Mouse (Mus musculus) MEL (cell line): ENCODE measurements around the gene Nox3. TPM values are rescaled to one million over a fixed set of nuclear protein-coding genes. Genes with fewer than 3 reads are reported as not detected.

Experiments
- DNase-seq: peaks from one replicate; pipeline ENCODE4 v3.0.0; 2011; ENCODE audit warnings: low read depth, low spot score
- H3K27ac ChIP-seq: 2 replicates; pipeline ENCODE4 v1.5.1; 2012; ENCODE audit warnings: low read depth, mild to moderate bottlenecking, control low read depth, low read length, moderate library complexity; ENCODE audit not compliant: control insufficient read depth
- H3K27me3 ChIP-seq, 2 experiments: fragments of 150-350 bp in 1 of 2; sonication (generic) in 1 of 2; 2 replicates each; pipeline ENCODE4 v1.6.1; 2012; ENCODE audit warnings: low read length in 2 of 2, mild to moderate bottlenecking in 2 of 2, improper control_type of control experiment in 1 of 2, moderate library complexity in 1 of 2; ENCODE audit not compliant: insufficient read depth in 2 of 2, control insufficient read depth in 1 of 2
- H3K36me3 ChIP-seq, 2 experiments: 2 replicates each; pipeline ENCODE4 v1.6.1; 2012 to 2014; ENCODE audit warnings: low read length in 2 of 2, improper control_type of control experiment in 1 of 2, inconsistent platforms in 1 of 2, mild to moderate bottlenecking in 1 of 2; ENCODE audit not compliant: insufficient read depth in 2 of 2, control insufficient read depth in 1 of 2
- H3K4me1 ChIP-seq, 2 experiments: fragments of 150-350 bp in 1 of 2; sonication (generic) in 1 of 2; 2 replicates each; pipeline ENCODE4 v1.6.1; 2012; ENCODE audit warnings: low read length in 2 of 2, improper control_type of control experiment in 1 of 2, mild to moderate bottlenecking in 1 of 2; ENCODE audit not compliant: insufficient read depth in 2 of 2, control insufficient read depth in 1 of 2
- H3K4me3 ChIP-seq, 2 experiments: fragments of 150-350 bp in 1 of 2; sonication (generic) in 1 of 2; 2 replicates each; pipeline ENCODE4 v1.5.1; 2012; ENCODE audit warnings: low read depth in 2 of 2, low read length in 2 of 2, mild to moderate bottlenecking in 2 of 2, moderate library complexity in 2 of 2, control low read depth in 1 of 2, improper control_type of control experiment in 1 of 2; ENCODE audit not compliant: control insufficient read depth in 1 of 2, insufficient read depth in 1 of 2
- H3K79me2 ChIP-seq: 2 replicates; pipeline ENCODE4 v1.6.1; 2012; ENCODE audit warnings: mild to moderate bottlenecking, low read length, moderate library complexity; ENCODE audit not compliant: control insufficient read depth, poor library complexity, insufficient read depth
- H3K9ac ChIP-seq: 2 replicates; pipeline ENCODE4 v1.6.1; 2012; ENCODE audit warnings: low read depth, mild to moderate bottlenecking, control low read depth, low read length, moderate library complexity; ENCODE audit not compliant: control insufficient read depth, poor library complexity, severe bottlenecking
- H3K9me3 ChIP-seq: fragments of 150-350 bp; sonication (generic); replicated peaks from 2 replicates; pipeline ENCODE4 v1.6.1; 2012; ENCODE audit warnings: mild to moderate bottlenecking, low read length, improper control_type of control experiment, moderate library complexity; ENCODE audit not compliant: insufficient read depth
- E2F4 ChIP-seq: IDR thresholded peaks from 2 replicates; pipeline ENCODE4 v1.6.1; 2011; ENCODE audit warnings: low read depth, low read length, improper control_type of control experiment, borderline replicate concordance
- ELF1 ChIP-seq: IDR thresholded peaks from 2 replicates; pipeline ENCODE4 v1.6.1; 2014; ENCODE audit warnings: low read depth, mild to moderate bottlenecking, inconsistent platforms, low read length, improper control_type of control experiment, moderate library complexity
- EP300 ChIP-seq, 2 experiments: IDR thresholded peaks; 2 replicates each; pipeline ENCODE4 v1.6.1; 2011; ENCODE audit warnings: improper control_type of control experiment in 2 of 2, low read length in 2 of 2, low read depth in 1 of 2, mild to moderate bottlenecking in 1 of 2
- GABPA ChIP-seq: IDR thresholded peaks from 2 replicates; pipeline ENCODE4 v1.6.1; 2012; ENCODE audit warnings: low read depth, mild to moderate bottlenecking, inconsistent platforms, low read length, improper control_type of control experiment, moderate library complexity
- GATA1 ChIP-seq: IDR thresholded peaks from 2 replicates; pipeline ENCODE4 v1.6.1; 2011; ENCODE audit warnings: low read depth, low read length, improper control_type of control experiment
- MAFK ChIP-seq: IDR thresholded peaks from 2 replicates; pipeline ENCODE4 v1.6.1; 2011; ENCODE audit warnings: low read depth, mild to moderate bottlenecking, low read length, improper control_type of control experiment, borderline replicate concordance
- MAX ChIP-seq: IDR thresholded peaks from 2 replicates; pipeline ENCODE4 v1.6.1; 2011; ENCODE audit warnings: low read length, improper control_type of control experiment
- MEF2A ChIP-seq: IDR thresholded peaks from 2 replicates; pipeline ENCODE4 v1.6.1; 2014; ENCODE audit warnings: low read depth, mild to moderate bottlenecking, inconsistent platforms, low read length, improper control_type of control experiment; ENCODE audit not compliant: poor library complexity, insufficient replicate concordance, severe bottlenecking; ENCODE audit errors: extremely low read depth
- MXI1 ChIP-seq: IDR thresholded peaks from 2 replicates; pipeline ENCODE4 v1.6.1; 2011; ENCODE audit warnings: mild to moderate bottlenecking, low read depth, low read length, improper control_type of control experiment
- MYB ChIP-seq: IDR thresholded peaks from 2 replicates; pipeline ENCODE4 v1.6.1; 2011; ENCODE audit warnings: mild to moderate bottlenecking, low read depth, low read length, improper control_type of control experiment
- MYC ChIP-seq: IDR thresholded peaks from 2 replicates; pipeline ENCODE4 v1.6.1; 2011; ENCODE audit warnings: low read depth, mild to moderate bottlenecking, low read length, improper control_type of control experiment, moderate library complexity
- NRF1 ChIP-seq: IDR thresholded peaks from 2 replicates; pipeline ENCODE4 v1.6.1; 2014; ENCODE audit warnings: low read depth, mild to moderate bottlenecking, inconsistent platforms, low read length, improper control_type of control experiment, moderate library complexity; ENCODE audit not compliant: poor library complexity, insufficient read depth, severe bottlenecking
- POLR2AphosphoS5 ChIP-seq: IDR thresholded peaks from 2 replicates; pipeline ENCODE4 v1.6.1; 2012; ENCODE audit warnings: low read depth, borderline replicate concordance, mild to moderate bottlenecking, inconsistent platforms, low read length, moderate library complexity, mixed read lengths
- RAD21 ChIP-seq: IDR thresholded peaks from 2 replicates; pipeline ENCODE4 v1.6.1; 2011; ENCODE audit warnings: mild to moderate bottlenecking, low read depth, low read length, improper control_type of control experiment
- SMC3 ChIP-seq: IDR thresholded peaks from 2 replicates; pipeline ENCODE4 v1.6.1; 2011; ENCODE audit warnings: low read depth, low read length, improper control_type of control experiment
- TAL1 ChIP-seq: IDR thresholded peaks from 2 replicates; pipeline ENCODE4 v1.6.1; 2012; ENCODE audit warnings: mild to moderate bottlenecking, inconsistent platforms, low read length, moderate library complexity, mixed read lengths
- TCF12 ChIP-seq: IDR thresholded peaks from 2 replicates; pipeline ENCODE4 v1.6.1; 2014; ENCODE audit warnings: low read depth, mild to moderate bottlenecking, inconsistent platforms, low read length, improper control_type of control experiment, moderate library complexity
- UBTF ChIP-seq: IDR thresholded peaks from 2 replicates; pipeline ENCODE4 v1.6.1; 2012; ENCODE audit warnings: low read depth, mild to moderate bottlenecking, inconsistent platforms, low read length, improper control_type of control experiment, moderate library complexity, borderline replicate concordance; ENCODE audit not compliant: insufficient read depth
- USF1 ChIP-seq: IDR thresholded peaks from 2 replicates; pipeline ENCODE4 v1.6.1; 2014; ENCODE audit warnings: low read depth, mild to moderate bottlenecking, inconsistent platforms, low read length, improper control_type of control experiment, moderate library complexity
- USF2 ChIP-seq, 2 experiments: IDR thresholded peaks; 2 replicates each; pipeline ENCODE4 v1.6.1; 2011 to 2012; ENCODE audit warnings: improper control_type of control experiment in 2 of 2, low read length in 2 of 2, borderline replicate concordance in 1 of 2, inconsistent platforms in 1 of 2, low read depth in 1 of 2, mild to moderate bottlenecking in 1 of 2; ENCODE audit not compliant: insufficient read depth in 1 of 2
- ZKSCAN1 ChIP-seq: IDR thresholded peaks from 2 replicates; pipeline ENCODE4 v1.6.1; 2012; ENCODE audit warnings: low read depth, mild to moderate bottlenecking, inconsistent platforms, low read length, improper control_type of control experiment, moderate library complexity
- ZMIZ1 ChIP-seq: IDR thresholded peaks from 2 replicates; pipeline ENCODE4 v1.6.1; 2012; ENCODE audit warnings: low read depth, mild to moderate bottlenecking, inconsistent platforms, low read length, improper control_type of control experiment, moderate library complexity
- polyA plus RNA-seq, 2 experiments: library from polyadenylated mRNA; stranded (reverse) in 1 of 2; unstranded in 1 of 2; fragments of >175 nt in 1 of 2; fragments of >200 nt in 1 of 2; gene quantifications; 2 replicates each; pipeline versions ENCODE4 v1.2.1 to v1.2.4; 2012; ENCODE audit warnings: low replicate concordance in 2 of 2, low read depth in 1 of 2; ENCODE audit not compliant: insufficient read length in 2 of 2, insufficient read depth in 1 of 2, missing spikeins in 1 of 2
- total RNA-seq: library from RNA; depleted of rRNA; stranded (reverse); fragments of 300-350 nt; gene quantifications from 2 replicates; pipeline ENCODE4 v1.2.3, GENCODE M21; 2012

Gene Nox3
- total and polyA plus RNA-seq, 3 experiments = not detected

GRCm38 (mm10) chr17:3683662-3684061, 12.4 kb downstream of the Nox3 start:
- Histone ChIP-seq H3K4me3 (no peak overlapping the region), H3K27ac (no peak overlapping the region), H3K36me3 (no peaks in the 10 kb centered on the region), H3K79me2 (no peaks in the 10 kb centered on the region), H3K4me1 (no peaks in the 10 kb centered on the region), H3K9ac (no peak overlapping the region), H3K9me3 (no peaks in the 10 kb centered on the region)
- DNase-seq = no peak
- TF ChIP-seq RAD21 = no peak
- TF ChIP-seq NRF1 = no peak
- TF ChIP-seq MAFK = no peak
- no peak for TF ChIP-seq E2F4
- TF ChIP-seq, all 39 proteins: peak for 0
- H3K27me3 ChIP-seq = no peaks in the 10 kb centered on the region; a peak in 1 of 4 replicates

GRCm38 (mm10) chr17:3669226-3669625, 26.8 kb downstream of the Nox3 start:
- no peak for TF ChIP-seq MXI1
- DNase-seq = no peak
- Histone ChIP-seq H3K36me3 (no peaks in the 10 kb centered on the region), H3K4me1 (no peaks in the 10 kb centered on the region), H3K79me2 (no peaks in the 10 kb centered on the region), H3K27ac (no peak overlapping the region), H3K9me3 (no peaks in the 10 kb centered on the region), H3K27me3 (no peaks in the 10 kb centered on the region; a peak in 2 of 4 replicates), H3K9ac (no peak overlapping the region), H3K4me3 (no peak overlapping the region)

- no peak for DNase-seq
- Histone ChIP-seq H3K4me1 (no peaks in the 10 kb centered on the region), H3K9me3 (no peaks in the 10 kb centered on the region), H3K4me3 (no peak overlapping the region), H3K27me3 (no peaks in the 10 kb centered on the region; a peak in 2 of 4 replicates), H3K27ac (no peak overlapping the region), H3K79me2 (no peaks in the 10 kb centered on the region), H3K9ac (no peak overlapping the region), H3K36me3 (no peaks in the 10 kb centered on the region)
- no peak for TF ChIP-seq GABPA
- no peak for TF ChIP-seq GATA1
- no peak for TF ChIP-seq MAFK
- no peak for TF ChIP-seq ZMIZ1
- no peak for TF ChIP-seq USF1
- TF ChIP-seq MYC = no peak
- TF ChIP-seq MYB = no peak
- no peak for TF ChIP-seq MXI1
- TF ChIP-seq MAX = no peak
- TF ChIP-seq USF2 (IDR thresholded peaks at IDR 0.05; ENCODE audit: borderline replicate concordance in 1 of 2, insufficient read depth in 1 of 2, low read depth in 1 of 2, low read length in 2 of 2) = no peak
- TF ChIP-seq TAL1 = no peak
- TF ChIP-seq E2F4 = no peak
- no peak for TF ChIP-seq UBTF
- no peak for TF ChIP-seq ZKSCAN1
- TF ChIP-seq EP300 (IDR thresholded peaks at IDR 0.05; ENCODE audit: low read depth in 1 of 2, low read length in 2 of 2) = no peak
- TF ChIP-seq POLR2AphosphoS5 = no peak
- no peak for TF ChIP-seq TCF12
- no peak for TF ChIP-seq SMC3
- no peak for TF ChIP-seq MEF2A
- TF ChIP-seq ELF1 = no peak
Observed at GRCm38 (mm10) chr17:3667287-3667686, 28.8 kb downstream of the Nox3 start.
